Mouse (Mus musculus) right cerebral cortex, adult 18-20 months (tissue): Measurements from ENCODE around the gene Lmx1b.

Experiments
- DNase-seq: peaks from one replicate; pipeline ENCODE4 v3.0.0; 2022; ENCODE audit warnings: mixed read lengths

The Lmx1b gene

DNA sequence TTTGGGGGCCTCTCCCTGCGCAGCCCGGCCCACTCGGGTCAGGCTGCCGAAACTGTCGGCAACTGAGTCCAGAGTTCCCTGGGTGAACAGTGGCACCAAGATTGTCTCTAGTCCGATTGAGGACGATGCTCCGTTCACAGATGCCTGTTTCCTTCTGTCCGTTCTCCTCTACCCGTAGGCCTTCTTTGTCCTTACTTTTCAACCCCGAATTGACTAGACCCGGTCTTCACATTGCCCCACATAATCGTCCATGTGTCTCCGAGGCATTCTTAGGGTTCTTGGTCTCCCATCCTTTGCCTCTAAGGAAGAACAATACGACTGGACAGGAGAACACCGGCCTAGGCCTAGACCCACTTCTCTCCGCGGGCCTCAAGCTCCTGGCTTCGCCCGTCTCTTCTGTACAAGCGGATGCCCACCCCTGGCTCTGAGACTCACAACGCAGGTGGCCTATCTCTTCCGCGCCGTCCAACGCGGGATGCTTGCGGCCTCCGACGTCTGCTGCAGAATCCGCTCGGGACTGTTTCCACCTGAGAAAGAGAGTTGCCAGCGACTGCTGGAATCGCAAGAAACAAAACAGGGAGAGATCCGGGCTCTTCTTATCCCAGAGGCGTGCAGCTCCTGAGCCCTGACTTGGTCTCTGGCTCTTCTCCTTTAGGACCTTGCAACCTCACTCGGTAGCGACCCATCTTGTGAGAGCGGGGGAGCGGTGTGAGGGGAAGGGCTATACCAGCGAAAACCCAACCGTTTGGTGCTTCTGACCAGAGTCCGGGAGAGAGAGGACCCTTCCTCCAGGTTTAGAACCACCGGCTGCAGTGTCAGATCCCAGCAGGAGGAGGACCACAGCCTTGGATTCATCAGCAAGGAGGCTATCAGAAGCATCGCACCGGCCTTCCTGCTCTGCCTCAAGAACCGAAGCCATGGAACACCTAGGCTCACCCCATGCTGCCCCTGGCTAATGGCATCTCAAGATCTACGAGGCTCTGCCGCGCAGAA lies 3.7 kb upstream of the Lmx1b start:
- DNase-seq = no peak

GRCm38 (mm10) chr2:33642650-33643458 lies 2.5 kb upstream of the Lmx1b start:
- peak; percentile 77 for DNase-seq

DNA sequence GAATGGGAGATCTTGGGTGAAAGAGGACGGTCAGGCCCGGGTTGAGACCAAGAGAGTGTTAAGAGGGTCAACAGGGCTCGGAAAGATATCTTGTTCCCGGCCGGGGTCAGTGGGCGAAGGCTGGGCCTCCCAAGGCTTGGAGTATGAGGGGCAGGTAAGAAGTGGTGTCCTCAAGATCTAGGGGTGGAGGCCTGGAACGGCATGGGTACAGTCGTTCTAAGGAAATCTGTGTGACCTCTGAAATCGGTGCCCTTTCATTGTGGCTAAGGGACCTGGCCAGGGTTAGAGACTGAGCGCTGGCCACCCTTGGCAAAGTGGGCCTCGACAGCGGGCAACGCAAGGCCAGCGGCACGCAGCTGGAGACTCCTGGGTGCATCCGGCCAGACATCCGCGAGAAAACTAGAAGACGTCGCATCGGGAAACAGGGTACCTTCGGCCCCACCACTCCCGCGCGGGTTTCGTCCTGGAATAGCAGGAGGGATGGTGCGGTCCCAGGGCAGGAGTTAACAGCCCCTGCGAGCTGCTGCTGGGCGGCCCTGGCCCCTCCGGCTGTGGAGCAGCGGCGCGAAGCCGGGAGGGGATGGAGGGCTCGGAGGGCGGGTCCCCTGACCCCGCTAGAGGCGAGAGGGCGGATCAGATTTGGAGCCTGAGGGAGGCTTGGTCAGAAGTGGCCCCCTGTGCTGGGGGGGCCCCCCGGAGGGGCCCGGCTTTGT lies 1.7 kb upstream of the Lmx1b start:
- no peak for DNase-seq

DNA sequence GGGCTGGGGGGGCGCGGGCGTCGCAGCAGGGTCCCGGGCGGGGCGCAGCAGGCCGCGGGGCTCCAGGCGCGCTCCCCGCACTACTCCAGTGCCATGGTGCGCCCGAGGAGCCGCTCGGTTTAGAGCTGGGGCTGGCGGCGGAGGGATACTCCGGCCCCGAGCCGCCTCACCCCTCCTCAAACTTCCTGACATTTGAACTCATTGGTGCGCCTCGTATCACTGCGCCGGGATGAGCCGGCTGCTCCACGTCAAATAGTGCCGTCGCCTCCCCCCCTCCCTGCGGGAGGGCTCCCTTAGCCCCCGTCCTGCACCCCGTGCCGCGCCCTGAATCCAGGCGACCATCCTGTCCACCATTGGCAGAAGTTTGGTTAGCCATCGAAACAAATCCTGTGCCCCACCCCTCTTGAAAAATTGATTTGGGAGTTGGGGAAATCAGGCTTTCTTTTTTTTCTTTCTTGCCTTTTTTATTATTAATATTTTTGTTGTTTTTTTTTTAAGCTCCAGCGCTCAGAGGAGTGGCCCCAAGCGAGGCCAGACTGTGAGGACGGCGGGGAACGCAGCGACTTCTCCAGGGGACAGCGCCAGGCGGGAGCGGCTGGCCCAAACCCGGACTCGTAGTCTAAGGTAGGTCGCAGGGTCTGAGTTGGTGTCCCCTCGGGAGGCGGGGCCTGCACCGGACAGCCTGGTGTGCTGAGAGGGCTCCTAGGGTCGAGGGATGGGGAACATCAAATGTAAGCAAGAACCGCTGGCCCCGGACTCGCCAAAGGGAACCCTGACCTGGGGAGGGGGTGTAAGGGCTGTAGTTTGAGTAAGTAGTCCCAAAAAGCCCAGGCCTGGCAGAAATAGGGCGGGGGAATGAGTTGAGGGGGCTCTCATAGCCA lies 907 bp upstream of the Lmx1b start:
- no peak for DNase-seq

GRCm38 (mm10) chr2:33639301-33640170 lies 775 bp downstream of the Lmx1b start:
- DNase-seq = no peak

DNA sequence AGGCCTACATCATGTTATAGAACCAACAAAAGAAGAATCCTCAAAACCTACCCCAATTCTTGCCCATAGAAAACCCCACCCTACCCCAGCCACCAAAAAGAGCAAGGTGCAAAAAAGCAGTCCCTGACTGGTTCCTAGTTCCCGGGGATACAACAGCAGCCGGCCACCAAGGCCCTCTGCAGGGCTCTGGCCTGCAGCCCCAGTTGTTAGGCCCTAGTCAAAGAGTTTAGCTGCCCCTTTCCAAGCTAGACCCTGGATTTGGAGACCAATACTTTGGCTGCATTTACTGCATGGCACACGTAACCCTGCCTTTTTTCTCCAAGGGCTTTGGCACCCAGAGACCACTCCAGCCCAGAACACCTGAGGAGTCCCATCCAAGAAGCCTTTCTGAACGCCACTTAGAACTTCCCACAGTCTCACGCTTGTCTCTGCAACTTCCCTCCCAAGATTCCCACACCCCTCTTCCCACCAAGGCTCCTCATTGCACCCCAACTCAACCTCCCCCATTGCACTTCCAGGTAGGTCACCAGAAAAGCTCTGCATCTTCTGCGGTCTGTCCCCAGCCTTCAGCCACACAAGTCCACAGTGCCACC lies 2.1 kb downstream of the Lmx1b start:
- DNase-seq = no peak

DNA sequence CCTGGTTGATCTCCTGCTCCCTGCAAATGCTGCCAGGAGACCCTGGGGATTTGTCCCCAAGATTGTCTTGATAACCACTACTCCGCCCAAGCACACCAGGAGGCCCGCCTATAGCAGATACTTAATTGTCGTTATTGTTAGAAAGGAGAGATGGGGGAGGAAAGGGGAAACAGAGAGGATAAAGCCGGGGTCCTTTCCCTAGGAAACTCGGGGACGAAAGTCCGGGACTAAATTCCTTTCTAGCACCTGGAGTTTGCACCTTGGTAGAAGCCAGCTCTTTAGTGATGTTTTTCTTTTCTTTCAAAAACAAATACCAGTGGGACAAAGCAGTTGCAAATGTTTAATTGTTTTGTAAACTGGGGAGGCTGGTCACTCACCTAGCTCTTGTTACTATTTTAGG lies 3.0 kb downstream of the Lmx1b start:
- no peak for DNase-seq

GRCm38 (mm10) chr2:33636628-33637188 lies 3.6 kb downstream of the Lmx1b start:
- DNase-seq = no peak

- no peak for DNase-seq
Observed at GRCm38 (mm10) chr2:33636117-33636521, 4.2 kb downstream of the Lmx1b start.

- no peak for DNase-seq
Observed at GRCm38 (mm10) chr2:33635323-33636116, 4.8 kb downstream of the Lmx1b start.

GRCm38 (mm10) chr2:33634481-33635090 lies 5.7 kb downstream of the Lmx1b start:
- no peak for DNase-seq

DNA sequence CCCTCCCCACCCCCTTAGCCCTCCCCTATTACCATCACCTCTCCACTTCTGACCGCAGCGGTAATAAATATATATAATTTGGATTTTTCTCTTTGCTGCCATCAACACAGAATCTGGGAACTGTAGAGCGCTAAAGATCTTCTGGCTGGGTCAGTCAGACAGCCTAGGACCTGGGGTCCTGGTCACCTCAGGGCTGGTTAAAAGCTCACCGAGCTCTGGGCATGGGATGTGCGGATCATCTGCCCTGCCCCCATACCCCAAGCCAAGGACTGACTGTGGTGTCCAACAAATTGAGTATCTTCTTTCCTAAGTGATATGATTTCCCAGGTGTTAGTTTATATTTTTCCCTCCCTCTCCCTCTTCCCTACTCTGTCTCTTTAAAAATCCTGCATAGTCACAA lies 6.4 kb downstream of the Lmx1b start:
- no peak for DNase-seq

DNA sequence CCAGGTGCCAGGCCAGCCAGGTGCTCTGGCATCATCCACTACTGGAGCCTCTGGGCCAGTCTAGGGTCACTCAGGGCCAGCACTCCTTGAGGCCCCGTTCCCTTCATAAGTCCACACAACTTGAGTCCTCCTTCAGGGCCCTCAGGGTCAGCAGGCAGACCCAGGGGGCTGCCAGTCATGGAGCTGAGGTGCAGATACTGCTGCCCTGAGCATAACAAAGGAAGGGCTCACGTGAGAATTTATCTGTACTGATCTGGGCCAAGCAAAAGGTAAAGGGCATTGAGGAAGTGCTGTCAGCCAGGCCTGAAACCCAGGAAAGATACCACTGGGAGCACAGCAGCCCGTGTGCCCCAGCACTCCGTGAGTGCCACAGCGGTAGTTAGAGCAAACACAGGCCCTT lies 7.1 kb downstream of the Lmx1b start:
- DNase-seq = no peak

DNA sequence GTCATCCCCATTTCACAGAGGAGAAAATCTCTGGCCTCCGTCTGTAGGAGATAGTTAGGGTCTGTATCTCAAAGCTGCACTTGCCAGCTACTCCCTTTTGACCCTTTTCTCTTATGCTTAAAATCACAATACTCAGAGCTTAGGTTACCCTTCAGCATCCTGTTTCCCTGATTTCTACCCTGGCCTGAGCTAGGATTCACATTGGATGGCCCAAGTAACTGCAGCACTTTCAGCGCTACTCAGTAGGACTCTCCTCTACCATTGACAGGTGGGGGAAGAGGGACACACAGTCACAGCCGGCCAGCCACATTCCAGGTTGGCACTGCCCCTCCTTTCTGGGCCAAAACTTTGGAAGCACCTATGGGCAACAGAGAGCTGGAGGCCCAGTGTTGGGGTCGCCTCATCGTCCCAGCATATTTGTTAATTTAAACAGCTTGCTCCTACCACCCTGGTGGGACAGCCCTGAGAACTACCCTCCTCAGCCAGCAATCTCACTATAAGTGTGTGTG lies 7.7 kb downstream of the Lmx1b start:
- DNase-seq = no peak

- no peak for DNase-seq
Observed at GRCm38 (mm10) chr2:33631708-33632343, 8.5 kb downstream of the Lmx1b start.

DNA sequence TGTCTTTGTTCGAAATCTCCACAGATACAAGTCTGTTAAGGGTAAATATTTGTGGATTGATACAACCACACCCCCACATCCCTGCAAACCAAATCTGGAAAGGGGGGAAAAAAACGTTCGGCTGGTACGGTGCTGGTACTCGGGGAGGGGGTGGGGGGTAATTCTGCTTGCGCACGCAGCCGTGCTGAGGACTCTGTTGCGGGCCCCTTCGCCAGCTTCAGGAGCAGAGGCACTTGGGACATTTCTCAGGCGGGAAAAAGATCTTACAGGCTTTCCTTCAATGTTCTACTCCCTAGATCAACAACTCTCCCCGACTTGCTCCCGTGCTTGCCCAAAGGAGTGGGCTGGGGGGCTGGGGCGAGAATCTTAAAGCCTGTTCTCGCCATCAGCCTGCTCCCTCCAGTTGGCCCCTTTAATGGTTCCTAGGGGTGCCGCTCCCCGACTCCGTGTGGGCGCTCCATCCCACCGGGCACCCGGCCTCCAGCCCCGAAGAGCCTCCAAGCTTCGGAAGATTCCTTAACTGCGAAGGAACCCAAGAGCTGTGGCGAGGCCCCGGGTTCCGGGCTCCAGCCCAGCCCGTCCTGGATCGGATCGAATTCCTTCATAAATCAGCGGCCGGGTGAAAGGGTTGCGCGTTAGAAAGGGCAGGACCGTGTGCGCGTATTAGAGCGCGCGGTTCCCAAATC lies 9.1 kb downstream of the Lmx1b start:
- DNase-seq = no peak
